11 mouse cellular contexts compared by ENCODE assay signal in genomic region chrX:99358784-99359183, GRCm38 (mm10).
DNase-seq lines count a peak whose midpoint lies in the region; ATAC-seq and TF ChIP-seq lines count a peak whose summit lies in the region.
"Had no signal": no experiment of that assay in that cellular context is flagged by ENCODE, and none has a peak within 500 bp of the region (broad histone marks: within the 10 kb centered on the region; RNA-seq: fewer than 3 reads in every experiment).

No protein-coding gene starts in this region.

- no peak for TF ChIP-seq EP300 in heart, postnatal 0 days (IDR thresholded peaks at IDR 0.05; ENCODE audit: low read depth)

- no peak overlapping the region for H3K27ac ChIP-seq in heart, postnatal 0 days (ENCODE audit: low read depth)
- H3K27ac ChIP-seq in hindbrain, embryonic 13.5 days: no peak overlapping the region
- H3K27ac ChIP-seq: embryonic facial prominence, embryonic 13.5 days had no signal

- no peaks in the 10 kb centered on the region for H3K9me3 ChIP-seq in heart, postnatal 0 days (replicated peaks; ENCODE audit: control insufficient read depth, low read length)
- H3K9me3 ChIP-seq in hindbrain, embryonic 13.5 days: no peaks in the 10 kb centered on the region
- H3K9me3 ChIP-seq: embryonic facial prominence, embryonic 13.5 days; megakaryocyte, embryonic 14.5 days had no signal

- TF ChIP-seq CTCF in heart, postnatal 0 days (IDR thresholded peaks at IDR 0.05; ENCODE audit: low read depth): peak; percentile 49

- no peaks in the 10 kb centered on the region for H3K4me1 ChIP-seq in heart, postnatal 0 days (ENCODE audit: control insufficient read depth, insufficient read depth)
- H3K4me1 ChIP-seq in hindbrain, embryonic 13.5 days (replicated peaks): peaks cover 9% of the 10 kb centered on the region; the same call in 1 of the 2 replicates

- no peak overlapping the region for H3K4me2 ChIP-seq in heart, postnatal 0 days (ENCODE audit: low read depth, low read length)
- H3K4me2 ChIP-seq in hindbrain, embryonic 13.5 days: no peak overlapping the region
- H3K4me2 ChIP-seq: embryonic facial prominence, embryonic 13.5 days had no signal

- H3K27me3 ChIP-seq in heart, postnatal 0 days (ENCODE audit: control insufficient read depth, insufficient read depth, low read length): peaks cover 3% of the 10 kb centered on the region; the same call in 1 of the 2 replicates
- peaks cover 71% of the 10 kb centered on the region for H3K27me3 ChIP-seq in hindbrain, embryonic 13.5 days

- intact Hi-C loops in gastrocnemius, postnatal 14 days (cut with DNase I; ENCODE audit: low total_unique reads): loop anchor here (10.0 kb wide), 1 partner anchor 224 kb away; the partner anchor contains the start of gene Efnb1

- H3K9ac ChIP-seq in heart, postnatal 0 days (replicated peaks; ENCODE audit: low read depth, low read length): no peak overlapping the region
- H3K9ac ChIP-seq in hindbrain, embryonic 13.5 days: no peak overlapping the region
- H3K9ac ChIP-seq: embryonic facial prominence, embryonic 13.5 days had no signal

- H3K4me3 ChIP-seq in heart, postnatal 0 days (ENCODE audit: low read depth, low read length): no peak overlapping the region
- no peak overlapping the region for H3K4me3 ChIP-seq in hindbrain, embryonic 13.5 days
- H3K4me3 ChIP-seq: embryonic facial prominence, embryonic 13.5 days had no signal

- ATAC-seq in heart, postnatal 0 days (ENCODE audit: insufficient read depth, low read depth): peak; percentile 59
- no peak for ATAC-seq in hindbrain, embryonic 13.5 days (ENCODE audit: low FRiP score)

- no peaks in the 10 kb centered on the region for H3K36me3 ChIP-seq in heart, postnatal 0 days (replicated peaks; ENCODE audit: control insufficient read depth, insufficient read depth, low read length)
- H3K36me3 ChIP-seq in hindbrain, embryonic 13.5 days: no peaks in the 10 kb centered on the region
- H3K36me3 ChIP-seq: embryonic facial prominence, embryonic 13.5 days had no signal

- WGBS in heart, postnatal 0 days: 55% methylated on average over 1 of the region's 1 CpGs
- 42% methylated on average over 1 of the region's 1 CpGs for WGBS in hindbrain, embryonic 13.5 days

- peak; percentile 9 for DNase-seq in gastrocnemius, adult 18-20 months (ENCODE audit: low spot score)
- no peak for DNase-seq in gastrocnemius, postnatal 14 days
- DNase-seq in adrenal gland, adult 2 months: peak; percentile 54
- DNase-seq in heart, postnatal 0 days (ENCODE audit: low spot score): peak; percentile 9
- DNase-seq in kidney, postnatal 36 days: peak; percentile 55 to 73
- no peak for DNase-seq in thymus, postnatal 0 days (ENCODE audit: low spot score)
- no peak for DNase-seq in Muller cell, postnatal 12 days (ENCODE audit: inconsistent ontology term)
- DNase-seq: B cell, adult 2 months had no signal

Comparison
In these comparisons a context has a peak if more than half of its experiments do, and no peak if none do; other contexts are left out.
1. DNase-seq: peak in gastrocnemius, adult 18-20 months (single experiment), adrenal gland, adult 2 months (single experiment), heart, postnatal 0 days (single experiment) and kidney, postnatal 36 days (2 of 2); none in gastrocnemius, postnatal 14 days (single experiment), thymus, postnatal 0 days (single experiment) and Muller cell, postnatal 12 days (single experiment).